Mouse (Mus musculus) cerebellum, adult 11 months (tissue): ENCODE measurements around the gene Lfng.

Experiments
- DNase-seq: peaks from one replicate; pipeline ENCODE4 v3.0.0; 2022

Lfng gene

DNA sequence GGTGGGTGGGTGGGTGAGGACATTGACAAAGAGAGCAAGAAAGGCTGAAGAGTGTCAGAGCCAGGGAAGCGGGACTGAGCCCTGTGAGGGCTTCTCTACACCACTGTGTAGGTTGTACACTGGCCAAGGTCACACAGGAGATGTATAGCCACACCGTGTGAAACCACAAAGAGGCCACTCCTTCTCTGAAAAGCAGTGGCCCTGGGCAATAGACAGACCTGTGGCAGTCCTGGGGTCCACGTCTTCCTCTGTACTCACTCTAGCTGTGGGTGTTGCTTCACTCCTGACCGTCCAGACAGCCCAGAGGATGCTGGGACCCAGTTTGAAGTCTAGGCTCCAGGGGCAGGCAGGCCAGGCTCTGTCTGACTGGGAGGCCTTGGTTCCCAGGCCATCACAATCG lies 12.3 kb upstream of the Lfng start:
- no peak for DNase-seq

DNA sequence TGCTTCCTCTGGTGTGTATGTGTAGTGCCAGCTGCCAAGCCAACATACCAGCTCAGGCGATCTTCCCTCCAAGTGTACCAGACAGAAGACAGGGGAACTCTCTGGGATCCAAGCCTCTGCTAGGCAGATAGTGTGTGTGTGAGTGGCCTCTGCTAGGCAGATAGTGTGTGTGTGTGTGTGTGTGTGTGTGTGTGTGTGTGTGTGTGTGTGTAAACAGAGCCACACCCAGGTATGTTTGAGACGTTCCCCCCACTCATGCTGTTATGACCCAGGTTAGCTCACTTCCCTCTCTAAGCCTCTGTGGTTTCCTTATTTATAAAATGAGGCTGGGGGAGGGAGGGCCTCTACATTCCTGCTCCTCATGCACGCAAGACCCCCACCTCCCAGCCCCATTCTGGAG lies 10.7 kb upstream of the Lfng start:
- DNase-seq = no peak

DNA sequence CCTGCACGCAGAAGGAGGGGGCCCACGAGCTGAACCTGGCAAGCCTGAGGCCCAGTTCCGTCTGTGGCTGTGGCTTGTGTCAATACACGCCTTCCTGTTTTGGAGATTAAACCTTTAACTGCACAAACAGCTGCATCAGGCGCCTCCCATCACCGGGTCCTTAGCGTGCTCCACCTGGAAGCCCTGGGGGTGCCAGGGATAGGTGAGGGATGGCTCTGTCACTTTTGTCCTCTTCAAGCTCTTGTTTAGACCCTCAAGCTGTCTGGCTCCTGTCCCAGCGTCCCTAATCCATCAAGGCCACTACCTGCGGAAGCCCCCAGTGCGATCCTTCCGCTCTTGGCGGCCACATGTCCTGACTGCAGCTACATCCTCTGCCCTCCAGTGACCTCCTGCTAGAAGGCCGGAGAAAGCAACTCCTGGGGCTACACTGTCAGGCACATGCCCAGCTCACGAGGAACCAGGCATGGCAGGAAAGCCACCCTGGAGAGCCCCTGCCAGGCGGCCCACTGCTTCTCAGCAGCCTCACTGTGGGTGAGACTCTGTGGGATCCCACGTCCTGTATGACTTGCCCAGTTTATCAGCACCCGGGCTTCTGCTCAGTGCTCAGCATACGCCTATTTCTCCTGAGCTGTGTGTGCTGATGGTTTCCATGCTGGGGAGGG lies 10.1 kb upstream of the Lfng start:
- DNase-seq = no peak

DNA sequence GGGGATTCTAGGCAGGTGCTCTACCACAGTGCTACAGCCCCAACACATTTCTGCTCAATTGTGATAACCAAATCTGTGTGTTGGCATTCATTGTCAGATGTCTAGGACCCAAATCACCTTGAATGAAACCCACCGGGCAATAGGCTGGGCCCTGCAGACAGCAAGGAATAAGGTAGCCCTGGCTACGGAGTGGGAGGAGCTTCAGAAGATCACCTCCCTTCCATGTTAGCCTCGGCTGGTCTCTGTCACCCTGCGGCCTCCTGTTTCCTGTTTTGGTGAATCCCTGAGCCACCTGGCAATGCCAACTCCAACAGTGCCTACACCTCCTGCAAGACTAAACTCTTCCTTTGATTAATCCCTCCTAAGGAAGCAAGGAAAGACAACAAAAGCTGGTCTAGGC lies 9.3 kb upstream of the Lfng start:
- DNase-seq = no peak

DNA sequence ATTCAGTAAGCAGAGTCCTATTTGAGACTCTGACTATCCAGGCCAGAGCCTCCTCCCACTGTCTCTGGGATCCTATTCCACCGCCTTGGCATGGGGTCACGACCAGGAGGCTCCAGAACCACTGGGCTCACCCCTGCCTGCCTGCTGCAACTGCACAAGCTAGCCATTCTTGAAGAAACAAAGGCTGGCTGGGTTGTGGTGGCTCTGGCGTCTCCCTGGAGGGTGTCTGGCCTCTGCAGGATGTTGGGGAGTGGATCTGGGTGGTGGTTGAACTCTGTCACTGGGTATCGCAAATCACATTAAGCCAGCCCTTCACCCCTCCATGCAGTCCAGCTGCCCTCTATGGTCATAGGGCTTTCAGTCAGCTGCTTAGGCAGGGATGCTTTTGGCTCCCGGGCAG lies 7.2 kb upstream of the Lfng start:
- no peak for DNase-seq

DNA sequence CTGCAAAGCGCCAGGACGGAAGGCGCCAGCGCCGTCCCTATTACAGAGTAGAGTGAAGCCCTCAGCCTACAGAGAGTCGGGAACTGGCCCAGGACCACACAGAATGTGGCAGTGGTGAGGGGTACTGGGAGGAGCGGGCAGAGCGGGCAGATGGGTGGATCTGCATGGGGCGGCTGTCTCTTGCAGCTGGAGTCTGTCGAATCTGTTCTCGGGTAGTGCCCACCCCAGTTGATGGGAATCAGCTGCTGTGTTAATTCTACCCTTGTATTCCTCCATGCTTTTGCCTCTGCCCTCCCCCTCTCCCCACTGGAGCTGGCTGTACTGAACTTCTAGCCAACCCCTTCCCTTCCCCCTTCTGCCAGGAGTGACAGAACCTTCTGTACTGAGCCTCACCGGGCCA lies 5.4 kb upstream of the Lfng start:
- DNase-seq = no peak

DNA sequence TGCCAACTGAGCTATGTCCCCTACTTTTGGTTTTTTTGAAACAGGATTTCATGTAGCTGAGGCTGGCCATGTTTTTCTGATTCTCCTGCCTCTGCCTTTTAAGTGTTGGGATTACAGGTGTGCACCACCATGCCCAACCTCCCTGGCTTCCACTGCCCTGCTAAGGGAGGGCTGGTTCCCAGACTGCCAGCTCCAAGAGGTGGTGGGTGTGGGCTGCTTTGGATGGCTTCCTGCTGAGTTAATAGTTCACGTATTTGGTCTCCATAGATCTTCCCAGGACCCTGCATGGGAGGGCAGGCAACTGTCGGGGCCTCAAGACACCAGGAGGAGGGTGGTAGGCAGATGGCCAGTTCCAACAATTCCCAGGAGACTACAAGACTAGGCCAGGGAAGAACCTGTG lies 4.6 kb upstream of the Lfng start:
- no peak for DNase-seq

DNA sequence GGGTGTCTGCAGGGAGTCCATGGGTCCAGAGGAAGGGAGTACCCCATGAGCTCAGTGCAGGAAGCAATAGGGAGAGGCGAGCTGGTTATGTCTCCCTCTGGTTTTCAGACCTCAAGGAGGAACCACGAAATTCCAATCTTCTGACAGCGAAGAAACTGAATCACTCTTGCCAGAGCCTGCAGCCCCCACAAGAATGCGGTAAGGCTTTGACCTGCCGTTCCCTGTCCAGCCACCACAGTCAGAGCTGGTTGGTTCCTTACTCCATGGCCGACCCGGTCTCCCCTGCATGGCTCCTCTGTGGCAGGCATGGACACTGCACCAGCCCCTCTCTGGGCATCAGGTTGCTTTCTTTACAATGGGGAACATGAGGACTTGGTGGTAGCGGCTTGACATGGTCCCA lies 2.7 kb upstream of the Lfng start:
- DNase-seq = no peak

DNA sequence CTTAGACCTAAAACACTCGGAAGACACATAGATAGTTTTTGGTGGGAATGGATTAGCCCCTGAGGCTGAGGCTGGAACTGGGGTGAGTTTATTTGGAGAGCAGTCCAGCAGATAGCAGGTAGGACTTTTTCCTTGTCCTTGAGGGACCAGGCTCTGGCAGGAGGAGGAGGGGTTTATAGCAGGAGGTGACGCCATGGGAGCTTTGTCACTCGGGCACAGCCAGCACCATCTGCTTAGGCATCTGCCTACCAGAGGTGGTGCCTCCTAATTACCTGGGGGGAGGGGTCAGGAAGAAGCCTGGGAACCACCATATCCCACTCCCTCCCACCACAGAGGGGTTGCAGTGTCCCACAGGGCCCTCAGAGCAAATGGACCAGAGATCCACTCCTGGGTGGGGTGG lies 1.9 kb upstream of the Lfng start:
- no peak for DNase-seq

DNA sequence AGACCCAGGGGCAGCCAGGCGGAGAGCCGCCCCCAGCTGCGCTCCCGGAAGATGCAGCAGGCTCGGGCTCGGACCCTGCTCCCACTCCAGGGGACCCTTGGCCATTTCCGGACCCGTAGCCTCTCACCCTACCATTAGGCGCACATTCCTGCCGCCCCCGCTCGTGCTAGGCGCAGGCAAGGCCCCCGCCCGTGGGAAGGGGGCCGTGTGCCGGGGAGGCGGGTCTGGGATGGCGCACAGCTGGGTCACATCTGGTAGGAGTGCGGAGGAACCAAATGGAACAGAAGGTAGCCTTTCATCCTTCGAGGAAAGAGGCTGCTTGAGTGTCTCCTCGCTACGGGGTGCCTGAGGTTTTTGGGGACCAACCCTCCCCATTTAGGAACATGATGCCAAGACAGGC lies 734 bp upstream of the Lfng start:
- no peak for DNase-seq

DNA sequence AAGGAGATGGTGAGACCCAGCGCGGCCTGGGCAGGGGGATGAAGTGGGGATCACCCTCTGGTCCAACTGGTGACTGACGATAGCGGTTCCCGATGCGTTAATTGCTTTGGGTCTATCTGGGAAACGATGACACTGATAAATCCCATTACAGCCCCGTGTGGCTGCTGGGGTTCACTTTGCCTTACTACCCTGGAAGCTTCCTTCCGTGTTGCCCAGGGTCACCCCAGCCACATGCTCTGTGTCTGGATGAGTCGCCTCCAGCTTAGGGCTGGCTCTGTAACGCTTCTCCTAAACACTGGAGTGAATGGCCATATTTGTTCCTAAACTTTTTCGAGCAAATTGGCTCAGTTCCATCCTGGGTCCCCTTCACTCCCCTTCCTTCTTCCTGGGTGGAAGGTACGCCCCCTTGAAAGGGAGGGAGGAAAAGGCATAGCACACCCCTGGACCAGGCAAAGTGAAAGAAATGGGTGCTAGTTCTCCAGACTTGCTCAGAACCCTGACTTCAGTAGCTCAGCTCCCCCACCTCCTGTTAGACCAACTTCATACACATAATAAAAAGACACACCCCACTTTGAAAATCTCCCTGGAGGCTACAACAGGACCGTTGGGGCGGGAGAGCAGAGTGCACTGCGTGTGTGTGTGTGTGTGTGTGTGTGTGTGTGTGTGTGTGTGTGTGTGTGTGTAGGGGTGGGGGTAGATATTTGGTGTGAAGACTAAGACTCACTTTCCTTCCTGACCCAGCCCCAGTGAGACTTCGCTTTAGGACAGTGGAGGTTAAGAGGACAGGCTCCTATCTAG lies 915 bp downstream of the Lfng start:
- no peak for DNase-seq

DNA sequence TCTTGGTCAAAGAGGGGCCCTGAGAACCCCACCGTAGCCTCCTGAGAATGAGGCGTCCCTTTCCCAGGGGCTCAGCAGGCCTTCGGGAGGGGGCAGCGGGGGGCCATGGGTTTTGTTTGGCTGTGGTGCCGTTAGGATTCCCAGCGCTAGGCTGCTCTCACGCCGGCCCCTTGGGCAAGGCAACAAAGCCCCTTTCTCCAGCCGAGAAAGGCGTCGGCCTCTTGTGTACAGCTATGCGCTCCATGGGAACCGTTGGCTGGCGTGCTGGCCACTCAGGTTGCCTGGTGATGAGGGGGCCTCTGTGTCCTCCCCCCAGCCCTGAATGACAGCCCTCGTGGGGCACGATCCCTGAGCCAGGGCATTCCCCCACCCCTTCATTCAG lies 1.5 kb downstream of the Lfng start:
- no peak for DNase-seq

DNA sequence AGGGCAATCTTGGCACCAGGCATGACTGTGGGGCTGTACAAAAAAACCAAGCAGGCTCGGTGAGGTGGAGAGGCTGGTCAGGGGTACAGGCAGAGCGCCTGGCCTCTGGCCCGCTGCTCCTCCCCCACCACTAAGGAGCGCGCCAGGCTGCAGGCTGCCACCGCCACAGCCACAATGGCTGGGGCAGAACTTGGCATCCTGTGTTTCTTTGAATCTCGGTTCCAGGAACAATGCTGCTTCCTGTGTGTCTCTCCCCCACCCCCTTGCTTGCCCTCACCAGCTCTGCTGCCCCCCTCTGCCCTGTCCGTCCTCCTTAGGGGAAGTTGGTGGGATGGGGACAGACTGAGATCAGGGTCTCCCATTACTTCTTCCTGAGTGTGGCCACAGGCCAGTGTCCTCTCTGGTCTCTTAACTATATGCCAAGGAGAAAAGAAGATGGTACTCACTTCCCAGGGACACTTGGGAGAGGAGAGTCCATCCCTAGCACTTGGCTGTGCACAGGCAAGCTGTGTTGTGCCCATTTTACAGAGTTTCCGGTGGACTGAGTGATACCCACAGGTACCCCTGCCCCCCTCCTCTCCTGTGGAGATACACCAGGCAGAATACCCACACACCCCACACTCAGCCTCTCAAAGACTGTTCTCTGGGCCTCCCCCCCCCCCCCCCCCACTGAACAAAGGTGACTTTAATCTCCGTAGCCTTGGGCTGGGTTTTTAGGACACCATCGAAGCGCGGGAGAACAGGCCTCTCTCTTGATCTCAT lies 2.6 kb downstream of the Lfng start:
- no peak for DNase-seq

DNA sequence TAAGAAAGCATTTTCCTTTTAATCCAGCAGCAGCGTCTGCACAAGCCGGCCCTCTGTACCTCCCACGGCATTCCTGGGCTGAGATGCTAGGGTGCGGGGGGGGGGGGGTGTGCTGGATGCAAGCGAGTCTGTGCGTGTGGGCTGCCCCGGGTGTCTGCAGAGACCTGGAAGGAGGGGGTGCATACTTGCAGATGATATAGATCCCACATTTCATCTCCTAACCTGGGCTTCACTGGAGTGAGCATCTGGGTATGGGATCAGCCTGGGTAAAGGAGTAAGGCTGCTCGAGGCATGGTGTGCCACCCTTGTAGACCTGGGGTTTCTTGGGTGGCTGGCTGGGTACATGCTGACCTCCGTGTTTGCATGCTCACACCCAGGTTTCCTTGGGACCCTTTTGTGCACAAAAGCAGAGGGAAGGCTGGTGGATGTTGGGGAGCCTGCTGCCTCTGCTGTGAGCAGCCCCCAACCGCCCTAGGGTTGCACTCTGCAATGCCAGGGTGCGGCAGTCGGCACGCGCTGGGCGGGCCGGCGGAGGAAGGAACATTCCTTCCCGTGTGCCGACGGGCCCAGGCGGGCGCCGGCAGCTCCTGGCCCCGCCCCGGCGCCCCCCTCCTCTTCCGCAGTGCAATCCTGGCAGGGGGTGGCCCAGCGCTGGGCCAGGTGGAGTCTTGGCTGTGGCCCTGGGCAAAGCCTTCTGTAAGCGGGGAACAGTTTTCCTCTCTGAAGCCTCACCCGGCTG lies 3.3 kb downstream of the Lfng start:
- DNase-seq = no peak

DNA sequence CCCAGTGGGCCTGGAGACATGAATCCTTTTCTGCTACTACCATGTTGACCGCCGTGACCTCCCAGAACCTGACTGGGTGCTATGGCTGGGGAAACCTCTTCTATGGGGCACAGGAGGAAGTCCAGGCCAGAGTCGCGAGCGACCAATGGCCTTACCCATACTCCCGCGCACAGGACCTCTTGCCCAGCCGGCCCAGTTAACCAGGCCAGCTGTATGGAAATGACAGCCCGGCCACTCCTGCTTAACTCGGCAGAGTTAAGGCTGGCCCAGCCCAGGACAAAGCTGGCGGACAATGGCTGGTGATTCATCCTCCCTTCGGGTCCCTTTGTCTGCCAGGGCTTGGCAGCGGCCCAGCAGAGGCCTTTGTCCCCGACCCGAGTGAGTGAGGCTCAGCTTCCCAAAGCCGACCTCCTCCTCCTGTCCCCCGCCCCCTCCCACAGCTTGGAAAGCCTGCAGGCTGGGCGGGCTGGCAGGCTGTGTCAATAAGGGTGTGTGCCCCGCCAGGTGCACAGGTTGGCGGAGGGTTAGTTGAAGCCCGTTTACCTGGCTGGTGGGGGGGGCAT lies 4.0 kb downstream of the Lfng start:
- peak; percentile 32 for DNase-seq

DNA sequence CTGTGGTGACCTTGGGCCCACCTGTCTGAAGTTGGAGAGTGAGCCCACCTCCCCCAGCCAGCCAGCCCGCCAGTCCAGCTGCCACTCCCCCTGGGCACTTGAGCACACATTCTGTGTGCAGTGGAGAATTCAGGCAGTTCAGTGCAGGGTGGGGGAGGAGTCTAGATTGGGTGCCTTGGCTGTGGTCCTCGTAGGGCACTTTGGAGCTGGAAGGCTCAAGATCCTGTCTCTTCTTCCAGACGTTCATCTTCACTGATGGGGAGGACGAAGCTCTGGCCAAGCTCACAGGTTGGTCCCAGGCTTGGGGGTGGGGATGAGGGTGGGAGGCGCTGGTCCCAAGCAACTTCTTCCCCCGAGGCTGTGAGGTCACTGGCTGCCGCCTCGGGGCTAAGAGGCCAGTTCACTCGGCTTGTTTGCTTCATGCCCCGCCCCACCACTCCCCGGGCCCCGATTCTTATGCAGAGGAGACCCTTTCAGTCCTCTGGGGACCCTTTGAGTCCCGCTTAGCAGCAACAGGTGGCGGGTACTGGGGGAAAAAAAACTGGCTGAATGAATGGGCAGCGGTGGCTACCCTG lies 4.6 kb downstream of the Lfng start:
- no peak for DNase-seq

DNA sequence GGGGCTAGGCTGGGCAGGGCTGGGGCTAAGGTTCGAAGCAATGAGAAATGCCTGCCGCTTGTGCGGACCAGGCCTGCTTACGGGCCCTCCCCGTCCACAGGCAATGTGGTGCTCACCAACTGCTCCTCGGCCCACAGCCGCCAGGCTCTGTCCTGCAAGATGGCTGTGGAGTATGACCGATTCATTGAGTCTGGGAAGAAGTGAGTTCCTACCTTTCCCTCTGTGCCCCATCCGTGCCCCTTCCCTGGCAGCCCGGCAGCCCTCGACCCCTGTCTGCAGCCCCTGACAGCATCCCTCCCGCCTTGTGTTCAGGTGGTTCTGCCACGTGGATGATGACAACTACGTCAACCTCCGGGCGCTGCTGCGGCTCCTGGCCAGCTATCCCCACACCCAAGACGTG lies 5.1 kb downstream of the Lfng start:
- no peak for DNase-seq

DNA sequence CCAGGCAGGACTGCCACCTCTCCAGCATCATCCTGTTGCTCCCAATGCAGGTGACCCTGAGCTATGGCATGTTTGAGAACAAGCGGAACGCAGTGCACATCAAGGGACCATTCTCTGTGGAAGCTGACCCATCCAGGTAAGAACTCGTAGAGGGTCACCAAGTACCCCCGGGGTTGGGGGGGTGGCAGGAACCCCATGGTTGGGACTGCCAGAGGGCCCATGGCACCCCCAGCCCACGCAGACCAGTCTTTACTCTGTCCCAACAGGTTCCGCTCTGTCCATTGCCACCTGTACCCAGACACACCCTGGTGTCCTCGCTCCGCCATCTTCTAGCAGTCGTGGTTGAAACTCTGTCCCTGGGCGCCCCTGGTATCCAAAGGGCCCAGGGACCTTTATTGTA lies 7.0 kb downstream of the Lfng start:
- DNase-seq = no peak

DNA sequence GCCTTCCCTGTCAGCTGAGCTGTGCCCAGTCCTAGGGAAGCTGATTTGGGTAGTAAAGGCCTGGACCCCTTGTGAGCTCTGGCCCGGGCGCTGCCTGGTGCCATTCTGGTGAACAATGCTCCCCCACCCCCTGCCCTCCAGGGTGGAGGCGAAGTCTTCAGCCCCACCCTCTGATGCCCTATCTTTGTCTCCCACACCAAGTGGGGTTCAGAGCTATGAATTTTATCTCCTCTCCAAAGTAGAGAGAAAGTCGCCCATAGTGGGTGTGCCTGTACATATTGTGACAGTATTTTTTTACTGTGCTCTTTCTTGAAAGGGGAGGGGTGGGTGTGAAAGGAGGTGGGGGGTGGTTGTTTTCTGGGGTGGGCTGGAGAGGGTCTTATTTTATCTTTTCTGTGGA lies 7.7 kb downstream of the Lfng start:
- no peak for DNase-seq

DNA sequence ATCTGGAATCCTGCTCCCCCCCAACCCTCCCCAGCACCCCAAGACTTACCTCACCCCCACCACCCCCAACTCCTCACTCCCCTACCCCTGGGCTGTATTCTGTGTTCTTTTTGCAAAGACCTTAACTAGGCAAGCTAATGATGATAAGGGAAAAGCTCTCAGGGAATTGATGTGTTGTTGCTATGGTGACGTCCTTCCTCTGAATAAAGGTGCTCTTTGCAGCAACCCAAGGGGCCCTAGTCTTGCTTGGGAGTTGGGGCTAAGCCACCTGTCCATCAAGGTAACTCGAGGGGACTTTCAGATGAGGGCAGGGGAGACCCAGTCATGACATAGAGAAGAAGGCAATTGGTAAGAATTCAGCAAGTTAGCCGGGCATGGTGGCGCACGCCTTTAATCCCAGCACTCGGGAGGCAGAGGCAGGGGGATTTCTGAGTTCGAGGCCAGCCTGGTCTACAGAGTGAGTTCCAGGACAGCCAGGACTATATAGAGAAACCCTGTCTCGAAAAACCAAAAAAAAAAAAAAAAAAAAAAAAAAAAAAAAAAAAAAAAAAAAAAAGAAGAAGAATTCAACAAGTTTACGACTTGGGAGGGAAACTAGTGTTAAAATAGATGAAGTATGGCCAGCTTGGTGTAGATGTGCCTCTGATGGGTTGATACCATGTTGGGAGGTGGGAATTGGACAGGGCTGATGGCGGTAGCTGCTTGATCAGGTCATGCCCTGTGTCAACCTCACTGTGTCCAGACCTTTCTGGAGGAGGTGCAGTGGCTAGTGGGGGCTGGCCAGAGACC lies 8.4 kb downstream of the Lfng start:
- no peak for DNase-seq

DNA sequence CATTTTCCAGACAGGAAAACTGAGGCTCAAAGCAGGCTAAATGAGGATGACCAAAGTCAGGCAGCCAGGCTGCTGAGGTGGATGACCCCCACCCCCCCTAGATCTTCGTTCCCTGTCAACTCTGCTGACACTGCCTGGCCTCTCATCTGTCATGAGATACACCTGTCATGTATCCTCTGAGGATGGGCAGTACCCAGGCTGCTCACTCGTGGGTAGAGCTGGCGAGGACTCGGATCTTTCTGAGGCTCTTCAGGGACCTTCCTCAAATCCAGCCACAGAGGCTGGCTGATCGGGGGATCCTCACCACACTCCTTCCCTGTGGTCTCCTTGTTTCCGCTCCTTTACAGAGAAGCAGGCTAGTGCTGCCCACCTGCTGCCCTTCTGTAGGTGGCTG lies 9.0 kb downstream of the Lfng start:
- no peak for DNase-seq

DNA sequence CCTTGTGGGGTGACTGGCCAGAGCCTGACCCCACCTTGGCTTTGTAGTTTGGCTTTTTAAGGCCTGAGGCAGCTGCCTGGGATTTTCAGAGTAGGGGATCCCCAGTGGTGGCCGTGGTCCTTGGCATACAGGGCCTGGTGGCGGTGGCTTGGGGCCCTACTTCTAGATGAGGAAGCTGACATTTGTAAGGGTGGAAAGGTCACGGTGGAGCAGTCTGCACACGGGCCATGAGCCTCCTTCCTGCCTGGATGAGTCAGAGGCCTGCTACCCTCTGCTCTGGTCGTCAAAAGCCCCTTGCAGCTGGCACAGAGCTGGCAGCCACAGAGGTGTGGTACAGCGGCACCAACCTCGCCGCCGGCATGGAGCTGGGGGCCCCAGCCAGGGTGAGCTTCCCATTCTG lies 9.6 kb downstream of the Lfng start:
- no peak for DNase-seq
